Mouse (Mus musculus) c-Kit-negative CD71-positive TER-119-positive erythroid progenitor cells, embryonic 14.5 days (primary cell): Measurements from ENCODE around the gene Scaf11.
"Not testable (repeated sequence)": the region's sequence is repeated elsewhere in the genome, so short reads cannot be mapped to it uniquely, and the experiment has no call there.

ENCODE experiments used
- DNase-seq: peaks from one replicate; pipeline ENCODE4 v3.0.0-alpha.2; 2013; ENCODE audit warnings: low read depth, low spot score

Gene Scaf11

GRCm38 (mm10) chr15:96465076-96465475 lies 4.4 kb upstream of the Scaf11 start:
- no peak for DNase-seq

- DNase-seq: no peak
Observed at GRCm38 (mm10) chr15:96463821-96464220, 3.2 kb upstream of the Scaf11 start.

- DNase-seq: no peak
Observed at GRCm38 (mm10) chr15:96462611-96463010, 2.0 kb upstream of the Scaf11 start.

GRCm38 (mm10) chr15:96461541-96462512 lies 1.2 kb upstream of the Scaf11 start:
- no peak for DNase-seq

- DNase-seq: no peak
Observed at GRCm38 (mm10) chr15:96460451-96460729, 253 bp downstream of the Scaf11 start.

- DNase-seq: peak; percentile 58
Observed at GRCm38 (mm10) chr15:96459741-96460450, 747 bp downstream of the Scaf11 start.

GRCm38 (mm10) chr15:96458273-96458672 lies 2.4 kb downstream of the Scaf11 start:
- DNase-seq: no peak

GRCm38 (mm10) chr15:96457338-96457664 lies 3.3 kb downstream of the Scaf11 start:
- DNase-seq: no peak

GRCm38 (mm10) chr15:96456651-96457337 lies 3.8 kb downstream of the Scaf11 start:
- DNase-seq: peak; percentile 34

GRCm38 (mm10) chr15:96455595-96456214 lies 4.9 kb downstream of the Scaf11 start:
- DNase-seq: no peak

- no peak for DNase-seq
Observed at GRCm38 (mm10) chr15:96453346-96453745, 7.3 kb downstream of the Scaf11 start.

GRCm38 (mm10) chr15:96448656-96449299 lies 11.9 kb downstream of the Scaf11 start:
- DNase-seq: peak; percentile 74

GRCm38 (mm10) chr15:96446785-96447184 lies 13.9 kb downstream of the Scaf11 start:
- DNase-seq: no peak

GRCm38 (mm10) chr15:96441480-96441879 lies 19.2 kb downstream of the Scaf11 start:
- DNase-seq: not testable (repeated sequence)

GRCm38 (mm10) chr15:96434202-96434601 lies 26.4 kb downstream of the Scaf11 start:
- no peak for DNase-seq

GRCm38 (mm10) chr15:96419920-96420319 lies 40.7 kb downstream of the Scaf11 start:
- DNase-seq: no peak

GRCm38 (mm10) chr15:96418161-96418560 lies 42.5 kb downstream of the Scaf11 start:
- no peak for DNase-seq

- no peak for DNase-seq
Observed at GRCm38 (mm10) chr15:96408717-96409121, 51.9 kb downstream of the Scaf11 start.

- no peak for DNase-seq
Observed at GRCm38 (mm10) chr15:96407151-96407550, 53.5 kb downstream of the Scaf11 start.

GRCm38 (mm10) chr15:96406253-96406652 lies 54.4 kb downstream of the Scaf11 start:
- no peak for DNase-seq

GRCm38 (mm10) chr15:96405548-96405947 lies 55.1 kb downstream of the Scaf11 start:
- DNase-seq: no peak
